Mouse (Mus musculus) heart, adult 11 months (tissue): ENCODE measurements around the gene Ercc5.

Source experiments
- DNase-seq: peaks from one replicate; pipeline ENCODE4 v3.0.0; 2022

Ercc5 gene

DNA sequence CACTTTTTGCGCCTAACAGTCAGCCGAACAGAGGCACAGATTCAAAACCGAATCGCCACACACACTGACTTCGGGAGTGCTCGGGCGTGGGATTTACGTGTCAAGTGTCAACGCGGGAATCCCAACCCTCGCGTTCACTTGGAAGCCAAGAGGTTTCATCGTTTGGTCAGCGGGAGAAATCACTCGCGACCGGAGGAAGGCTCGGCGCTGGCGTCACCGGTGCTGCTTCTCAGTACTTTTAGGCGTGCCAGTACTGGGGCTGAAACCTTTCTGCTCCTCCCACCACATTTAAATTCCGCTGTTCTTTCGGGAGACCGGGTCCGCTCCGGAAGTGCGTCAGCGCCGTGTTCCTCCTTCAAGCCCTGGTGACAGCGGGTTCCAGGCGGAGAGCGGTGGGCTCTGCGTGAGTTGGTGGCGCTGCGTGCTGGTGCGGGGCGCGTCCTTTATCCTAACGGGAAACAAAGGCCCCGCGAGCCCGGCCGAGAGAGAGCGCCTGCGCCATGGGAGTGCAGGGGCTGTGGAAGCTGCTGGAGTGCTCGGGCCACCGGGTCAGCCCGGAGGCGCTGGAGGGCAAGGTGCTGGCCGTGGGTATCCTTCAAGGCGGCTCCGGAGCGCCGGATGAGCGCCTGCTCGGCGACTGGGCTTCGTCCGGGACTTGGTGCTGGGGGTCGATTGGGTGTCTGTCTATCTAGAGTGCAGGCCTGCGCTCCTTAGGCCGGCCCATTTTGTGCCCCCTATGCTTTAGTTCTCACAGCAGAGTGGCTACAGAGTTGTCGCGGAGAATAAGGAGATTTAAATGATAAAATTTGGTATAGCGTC, at the start of gene Ercc5:
TSS of gene Ercc5 (plus strand) at position 182 of the 819 bp plus-strand sequence.
- peak; percentile 99 for DNase-seq

DNA sequence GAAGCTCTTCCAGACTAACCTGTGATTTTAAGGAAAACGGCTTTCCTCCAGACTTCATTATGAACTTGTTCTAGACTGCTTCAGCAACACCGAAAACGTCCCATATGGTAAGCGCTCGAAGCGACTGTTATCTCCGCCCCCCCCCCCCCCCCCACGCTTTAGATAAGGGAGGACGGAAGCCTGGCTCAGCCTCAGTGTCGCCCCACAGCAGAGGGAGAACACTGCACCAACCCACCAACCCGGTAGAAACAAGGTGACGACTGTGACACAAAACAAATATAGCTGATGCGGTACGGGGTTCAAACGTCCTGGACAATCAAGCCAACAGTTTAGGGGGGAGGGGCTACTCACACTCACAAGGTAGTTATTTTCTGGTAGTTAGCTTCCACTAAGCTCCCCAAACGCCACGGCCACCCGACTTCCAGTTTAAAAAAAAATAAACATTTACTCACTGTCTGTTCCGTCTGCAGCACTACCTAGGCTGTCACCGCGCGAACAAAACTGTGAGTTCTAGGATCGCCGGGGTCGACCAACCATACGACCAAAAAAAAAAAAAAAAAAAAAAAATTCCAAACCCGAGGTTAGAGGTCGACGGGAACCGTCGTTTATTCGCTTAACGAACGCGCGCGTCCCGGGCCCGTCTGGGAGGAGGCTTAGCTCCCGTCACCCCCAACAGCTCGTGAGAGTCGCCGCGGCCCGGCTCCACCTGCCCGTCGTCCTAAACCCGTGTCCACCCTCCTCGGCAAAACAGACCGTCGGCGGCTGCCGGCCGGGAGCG, 45.9 kb upstream of the Ercc5 start:
- DNase-seq = peak; percentile 93

DNA sequence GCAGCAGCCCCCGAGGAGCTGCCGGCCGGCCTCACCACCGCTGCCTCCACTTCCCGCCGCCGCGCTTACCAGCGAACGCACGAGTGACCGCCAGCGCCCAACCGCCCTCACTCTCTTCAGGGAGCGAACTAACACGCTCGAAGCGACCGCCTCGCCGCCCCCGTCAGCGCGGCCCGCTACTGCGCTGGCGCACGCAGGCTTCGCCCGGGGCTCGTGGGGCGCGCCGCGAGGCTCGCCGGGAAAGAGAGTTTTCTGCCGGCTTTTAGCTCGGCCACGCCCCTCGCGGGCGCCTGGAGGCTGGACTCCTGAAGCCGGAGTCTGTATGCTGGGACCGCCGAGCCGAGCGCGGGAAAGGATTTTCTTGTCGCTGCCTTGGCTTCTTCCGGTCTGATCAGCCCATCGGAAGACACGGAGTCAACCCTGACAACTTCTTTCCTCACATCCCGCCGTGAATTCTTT, 45.3 kb upstream of the Ercc5 start, which contains the start of gene Tex30:
TSS of gene Tex30 (minus strand) at position 183 of the 459 bp plus-strand sequence.
- DNase-seq = peak; percentile 99

DNA sequence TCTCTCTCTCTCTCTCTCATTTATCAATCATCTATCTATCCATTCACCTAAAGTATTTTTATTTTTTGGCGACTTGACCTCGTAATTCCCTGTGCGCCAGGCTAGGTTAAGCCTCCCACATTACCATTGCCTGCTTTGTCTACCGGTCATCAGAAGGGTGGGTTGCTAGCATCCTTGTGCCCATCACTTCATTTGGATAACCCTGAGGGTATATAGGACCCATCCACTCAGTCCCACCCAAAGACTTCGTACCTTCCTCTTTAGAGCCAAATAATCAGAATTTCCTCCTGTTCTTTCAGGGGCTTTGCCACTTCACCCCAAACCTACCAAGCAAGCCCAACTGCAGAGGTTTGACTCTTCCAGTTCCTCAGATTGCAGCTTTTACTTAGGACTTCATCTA, 44.6 kb upstream of the Ercc5 start:
- DNase-seq = peak; percentile 88

DNA sequence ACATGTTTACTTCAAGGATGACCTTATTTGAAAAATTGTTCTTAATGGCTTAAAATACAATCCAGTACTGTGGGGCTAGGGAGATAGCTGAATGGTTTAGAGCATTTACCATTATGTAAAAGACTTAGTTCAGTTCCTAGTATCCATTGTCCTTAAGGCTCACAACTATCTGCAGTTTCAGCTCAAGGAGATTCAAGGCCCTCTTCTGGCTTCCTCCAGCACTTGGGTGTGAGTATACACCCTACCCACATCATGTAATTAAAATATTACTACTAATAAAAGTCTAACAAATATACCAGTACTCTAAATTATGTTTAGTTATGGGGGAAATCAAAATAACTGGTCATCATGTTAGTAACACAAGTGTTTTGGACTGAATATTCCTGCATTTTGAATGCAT, 30.0 kb upstream of the Ercc5 start:
- DNase-seq = no peak

DNA sequence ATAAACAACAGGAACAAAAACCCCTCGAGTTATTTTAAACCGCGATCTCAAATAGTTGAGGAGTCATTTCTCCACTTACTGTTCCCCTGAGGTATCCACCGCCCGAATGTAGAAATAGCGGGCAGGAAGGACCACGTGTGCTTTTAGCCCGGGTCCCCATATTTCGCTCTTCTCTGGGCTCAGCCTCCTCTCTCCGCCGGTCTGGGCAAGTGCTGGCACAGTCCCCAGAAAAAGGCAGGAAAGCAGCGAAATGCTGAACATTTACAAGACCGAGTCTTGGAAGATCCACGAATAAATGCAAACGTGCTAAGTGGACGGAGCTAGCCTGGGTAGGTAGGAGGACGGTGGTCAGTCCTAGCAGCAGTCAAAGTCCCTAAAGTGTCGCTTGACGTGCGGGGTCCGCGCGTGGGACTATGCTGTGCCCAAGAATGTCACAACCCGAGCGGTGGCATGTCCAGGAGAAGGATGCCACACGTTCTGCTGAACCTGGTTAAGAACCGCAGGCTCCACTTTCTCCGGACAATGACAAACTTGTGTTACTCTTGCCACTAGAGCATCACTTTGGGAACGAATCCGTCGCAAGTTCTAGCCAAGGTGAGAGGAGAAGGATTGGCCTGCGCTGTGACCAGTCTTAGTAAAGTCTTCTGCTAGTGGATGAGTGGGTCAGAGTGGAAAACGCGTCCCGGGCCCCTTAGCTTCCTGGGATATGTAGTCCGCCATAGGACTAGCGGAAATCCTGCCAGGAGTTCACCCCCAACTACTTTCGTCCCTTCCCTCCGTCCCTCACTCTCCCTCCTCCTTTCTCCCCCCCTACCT, 29.1 kb upstream of the Ercc5 start, which contains the start of the genes Kdelc1 and Bivm:
TSS of gene Kdelc1 (minus strand) at position 570 of the 816 bp plus-strand sequence.
TSS of gene Bivm (plus strand) at position 719 of the 816 bp plus-strand sequence.
- peak; percentile 100 for DNase-seq

DNA sequence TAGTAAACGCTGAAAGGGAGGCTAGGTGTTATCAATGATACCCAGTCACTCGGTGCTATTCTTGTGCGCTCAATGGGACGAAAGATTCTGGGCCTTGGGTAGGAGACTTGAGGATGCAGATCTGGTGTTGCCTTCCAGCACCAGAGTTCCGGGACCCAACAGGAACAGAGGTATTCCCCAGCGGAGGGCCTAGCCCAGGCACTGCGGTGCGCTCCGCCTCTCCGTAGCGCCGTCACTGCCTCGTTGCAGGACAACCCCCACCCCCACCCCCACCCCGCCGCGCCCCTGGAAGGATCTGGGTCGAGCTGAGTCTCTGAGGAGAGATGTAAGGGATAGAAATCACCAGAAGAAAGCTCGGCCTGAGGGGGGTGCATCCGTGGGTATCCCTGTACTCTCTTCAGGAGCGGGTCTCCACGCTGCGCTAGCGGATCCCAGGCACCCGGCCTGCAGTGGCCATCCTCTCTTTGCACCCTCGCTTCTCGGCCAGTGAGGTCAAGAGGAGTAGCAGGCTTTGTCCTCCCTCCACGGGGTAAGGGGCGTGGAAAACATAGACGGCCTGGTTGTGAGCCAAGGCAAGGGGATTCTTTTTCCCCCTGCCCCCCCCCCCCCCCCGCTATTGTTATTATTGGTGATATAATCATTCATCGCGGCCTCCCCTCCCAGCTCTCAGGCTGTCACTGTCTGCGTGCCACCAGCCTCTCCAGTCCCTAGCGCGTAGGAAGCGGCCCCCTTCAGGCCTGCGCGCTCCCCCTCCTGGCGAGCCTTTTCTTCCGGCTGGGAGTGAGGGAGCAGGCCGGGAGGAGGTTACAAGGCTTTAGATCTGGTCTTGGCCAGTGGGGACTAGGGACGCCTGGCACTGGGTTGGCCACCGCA, 28.1 kb upstream of the Ercc5 start:
- peak; percentile 99 for DNase-seq

DNA sequence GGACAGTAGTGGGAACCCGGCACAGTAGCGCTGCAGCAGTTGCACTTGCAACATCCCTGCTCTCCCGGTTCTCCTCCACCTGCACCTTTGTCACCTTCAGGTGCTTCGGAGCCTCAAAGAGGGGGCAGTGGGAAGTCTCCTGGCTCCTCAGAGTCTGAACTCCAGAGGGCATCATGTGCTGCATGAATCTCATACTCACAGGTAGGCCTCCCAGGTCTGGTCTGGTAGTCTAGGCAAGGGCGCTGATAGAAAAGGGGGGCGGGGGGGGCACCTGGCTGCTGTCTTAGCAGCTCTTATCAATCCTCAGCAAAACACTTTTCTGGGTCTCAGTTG, 27.5 kb upstream of the Ercc5 start:
- no peak for DNase-seq

DNA sequence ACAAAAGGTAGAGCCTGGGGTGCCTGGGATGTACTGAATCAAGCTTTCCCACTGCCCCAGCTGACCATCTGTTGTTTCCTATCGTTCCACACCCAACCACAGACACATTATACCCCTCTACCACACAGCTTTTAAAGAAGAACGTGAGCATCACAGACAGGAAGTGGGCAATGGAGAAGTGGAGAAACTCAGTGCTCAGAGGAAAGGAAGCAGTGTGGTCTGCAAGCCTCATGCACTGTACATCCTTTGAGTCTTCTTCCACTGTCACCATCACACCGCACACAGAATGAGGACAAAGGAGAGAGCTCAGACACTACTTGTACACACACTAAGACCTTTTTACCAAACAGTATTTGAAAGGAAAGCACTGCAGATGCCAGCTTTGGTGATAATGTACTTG, 25.3 kb upstream of the Ercc5 start:
- no peak for DNase-seq

DNA sequence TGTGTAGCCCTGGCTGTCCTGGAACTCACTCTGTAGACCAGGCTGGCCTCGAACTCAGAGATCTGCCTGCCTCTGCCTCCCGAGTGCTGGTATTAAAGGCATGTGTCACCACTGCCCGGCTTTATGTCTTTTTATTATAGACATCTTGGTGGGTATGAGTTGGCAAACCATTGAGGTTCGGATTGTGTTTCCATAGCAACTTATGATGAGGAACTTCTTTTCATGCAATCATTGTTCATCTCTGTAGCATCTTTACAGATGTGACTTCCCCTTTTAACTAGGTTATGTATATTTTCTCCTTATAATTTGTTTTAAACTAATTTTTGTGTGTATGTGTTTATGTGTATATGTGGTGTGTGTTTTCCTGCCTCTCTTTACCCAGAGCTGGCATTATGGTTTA, 22.0 kb upstream of the Ercc5 start:
- DNase-seq = no peak

DNA sequence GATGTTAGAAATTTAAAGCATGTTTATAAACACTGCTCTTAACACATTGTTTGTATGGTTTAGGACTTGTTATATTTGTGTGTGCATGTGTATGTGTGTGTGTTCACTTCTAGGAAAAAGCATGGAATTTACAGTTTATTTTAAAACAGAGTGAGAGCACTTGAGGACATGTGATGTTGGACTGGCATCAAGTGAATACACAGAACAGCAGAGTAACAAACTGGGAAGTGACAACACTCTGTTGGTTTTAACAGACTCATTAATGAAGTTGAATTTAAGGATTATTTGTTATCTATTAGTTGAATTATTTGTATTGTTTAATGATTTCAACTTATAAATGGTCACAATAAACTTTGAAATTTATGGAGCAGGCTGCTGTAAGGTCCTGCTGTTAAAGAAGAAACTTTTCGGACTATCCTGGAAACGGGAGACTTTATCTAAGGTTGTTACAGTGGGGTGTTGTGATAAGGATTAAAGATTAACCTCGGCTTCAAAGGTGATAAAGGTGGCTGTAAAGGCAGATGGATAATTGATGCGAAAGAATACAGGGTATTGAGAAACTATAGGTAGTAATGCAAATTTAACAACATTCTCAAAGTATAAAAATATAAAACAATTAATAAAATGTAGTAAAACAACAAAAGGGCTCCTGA, 17.5 kb upstream of the Ercc5 start:
- DNase-seq = no peak

DNA sequence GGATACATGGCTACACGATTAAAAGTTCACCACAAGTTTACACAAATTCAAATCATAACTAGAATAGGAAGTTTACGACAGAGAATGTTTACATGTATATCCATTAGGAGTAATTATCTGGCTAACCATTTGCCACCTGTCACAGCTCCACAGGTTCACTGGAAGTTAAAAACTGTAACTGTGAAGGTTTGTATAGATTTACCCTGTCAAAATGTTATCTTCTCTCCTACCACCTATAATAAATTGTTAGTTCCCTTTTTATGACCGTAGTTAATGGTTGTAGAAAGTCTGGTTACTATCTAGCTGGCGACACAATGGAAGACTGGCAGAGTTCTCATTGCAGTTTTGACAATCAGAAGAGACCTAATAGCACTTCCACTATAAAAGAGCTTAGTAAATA, 7.3 kb upstream of the Ercc5 start:
- no peak for DNase-seq

DNA sequence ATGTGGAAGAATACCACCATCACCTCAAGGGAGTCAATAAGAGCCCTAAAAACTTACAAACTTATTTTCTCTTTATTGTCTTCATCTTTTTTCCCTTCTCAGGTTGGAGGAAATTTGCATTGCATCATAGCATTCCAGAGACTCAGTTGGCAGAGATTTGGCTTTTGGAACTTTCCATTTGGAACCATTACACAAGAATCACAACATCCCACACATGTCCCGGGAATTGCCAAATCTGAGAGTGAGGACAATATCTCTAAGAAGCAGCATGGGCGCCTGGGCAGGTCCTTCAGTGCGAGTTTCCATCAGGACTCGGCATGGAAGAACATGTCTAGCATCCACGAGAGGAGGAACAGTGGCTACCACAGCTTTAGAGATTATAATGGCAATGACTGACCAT, 4.8 kb upstream of the Ercc5 start:
- DNase-seq = peak; percentile 85

DNA sequence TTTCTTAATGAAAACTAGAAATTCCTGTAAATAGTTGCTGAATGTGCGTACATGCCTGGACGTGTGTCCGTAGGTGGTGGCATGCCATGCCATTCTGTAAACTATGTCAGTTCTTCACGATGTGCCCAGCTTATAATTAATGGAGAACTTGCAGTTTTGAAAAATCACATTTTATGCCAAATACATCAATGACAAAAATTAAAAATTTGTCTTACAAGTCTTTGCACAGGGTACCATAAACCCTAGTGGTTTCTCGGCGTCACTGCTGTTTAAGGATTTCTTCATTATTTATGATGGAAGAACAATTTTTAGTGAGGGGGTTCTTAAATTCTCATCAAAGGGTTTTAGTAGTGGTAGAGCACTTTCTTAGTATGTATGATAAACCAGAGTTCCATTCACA, 1.2 kb downstream of the Ercc5 start:
- DNase-seq = no peak

DNA sequence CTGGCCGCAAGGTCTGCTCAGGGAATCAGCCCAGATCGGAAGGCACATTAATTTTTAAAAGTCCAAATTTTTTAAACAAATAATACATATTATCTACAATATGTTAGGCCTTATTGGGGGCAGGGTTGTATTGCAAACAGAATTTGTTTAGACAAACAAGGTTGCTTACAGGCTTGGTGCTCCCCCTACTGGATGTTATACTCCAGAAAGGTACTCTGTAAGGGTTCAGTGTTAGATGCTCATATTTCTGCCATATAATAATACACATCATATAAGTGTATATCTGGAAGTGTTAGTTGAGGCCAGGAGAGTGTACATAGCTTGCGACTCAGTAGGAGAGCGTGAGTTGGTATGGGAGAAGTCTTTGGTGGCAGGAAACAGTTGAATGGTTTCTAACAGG, 7.7 kb downstream of the Ercc5 start:
- DNase-seq = no peak

DNA sequence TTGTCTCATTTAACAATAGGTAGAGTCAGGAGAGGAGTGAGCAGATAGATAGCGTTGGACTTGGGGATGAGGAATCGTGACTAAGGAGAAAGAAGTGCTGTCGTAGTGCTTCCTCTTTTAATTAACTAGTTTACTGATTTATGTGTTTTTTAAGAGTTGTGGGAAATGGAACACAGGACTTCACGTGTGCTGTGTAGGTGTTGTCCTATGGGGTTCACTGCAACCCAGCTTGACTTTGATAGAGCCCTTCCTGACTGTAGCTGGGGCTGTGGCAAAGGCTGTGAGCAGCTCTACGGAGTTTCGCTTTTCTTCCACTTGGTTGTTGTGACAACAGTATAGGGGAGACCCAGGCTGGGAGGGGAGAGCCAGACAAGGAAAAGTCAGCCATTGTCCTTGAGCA, 10.8 kb downstream of the Ercc5 start:
- peak; percentile 48 for DNase-seq

DNA sequence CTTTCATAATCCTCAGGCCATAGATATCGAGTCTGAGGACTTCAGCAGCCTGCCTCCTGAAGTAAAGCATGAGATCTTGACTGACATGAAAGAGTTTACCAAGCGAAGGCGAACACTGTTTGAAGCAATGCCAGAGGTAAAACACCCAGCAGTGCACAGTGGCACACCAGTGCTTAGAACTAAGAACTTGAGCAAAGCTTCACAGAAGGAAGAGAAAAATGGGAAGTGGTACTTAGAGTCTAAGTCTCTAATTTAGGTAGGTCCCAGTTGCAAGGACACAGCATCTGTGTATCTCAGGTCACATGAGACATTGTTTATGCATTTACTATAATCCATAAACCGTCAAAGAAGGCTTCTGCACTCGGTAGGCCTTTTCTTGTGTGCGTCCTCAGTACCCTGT, 14.3 kb downstream of the Ercc5 start:
- no peak for DNase-seq

DNA sequence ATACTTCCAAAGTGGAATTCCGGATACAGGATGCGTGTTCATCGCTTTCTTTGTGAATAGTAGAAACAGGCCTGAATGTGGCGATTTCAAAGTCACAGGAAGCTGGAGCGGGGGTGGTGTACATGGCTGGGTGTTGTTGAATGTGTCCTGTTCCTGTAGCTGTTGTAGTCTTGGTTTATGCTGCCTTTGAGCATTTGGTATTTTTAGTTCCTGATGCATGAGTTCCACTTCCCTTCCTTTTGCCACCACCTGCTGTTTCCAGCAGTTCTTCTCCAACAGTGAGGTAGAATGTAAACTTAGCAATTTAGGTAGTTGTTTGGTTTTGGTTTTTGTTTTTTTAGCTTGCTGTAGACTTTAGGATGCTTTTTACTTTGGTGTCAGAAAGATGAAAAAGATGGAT, 14.8 kb downstream of the Ercc5 start:
- peak; percentile 44 for DNase-seq

DNA sequence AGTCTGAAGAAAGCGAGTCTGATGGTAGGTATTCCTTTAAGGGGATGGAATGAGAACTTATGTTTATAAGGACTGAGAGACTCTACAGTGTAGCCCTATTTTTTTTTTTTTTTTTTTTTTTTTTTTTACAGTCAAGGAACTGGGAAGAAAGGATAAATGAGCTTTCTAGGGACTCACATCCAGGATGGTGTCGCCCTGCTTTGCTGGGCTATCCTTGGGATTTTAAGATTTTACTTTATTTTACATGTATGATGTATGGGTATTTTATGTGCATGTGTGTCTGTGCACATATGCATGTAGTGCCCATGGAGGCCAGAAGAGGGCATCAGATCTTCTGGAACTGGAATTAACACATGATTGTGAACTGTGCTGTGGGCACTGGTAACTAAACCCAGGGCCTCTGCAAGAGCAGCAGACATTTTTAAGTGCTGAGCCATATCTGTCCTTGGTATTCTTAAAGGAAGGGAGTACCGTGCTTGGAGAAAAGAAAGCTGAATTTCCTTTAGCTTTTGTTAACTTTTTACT, 20.4 kb downstream of the Ercc5 start:
- no peak for DNase-seq

DNA sequence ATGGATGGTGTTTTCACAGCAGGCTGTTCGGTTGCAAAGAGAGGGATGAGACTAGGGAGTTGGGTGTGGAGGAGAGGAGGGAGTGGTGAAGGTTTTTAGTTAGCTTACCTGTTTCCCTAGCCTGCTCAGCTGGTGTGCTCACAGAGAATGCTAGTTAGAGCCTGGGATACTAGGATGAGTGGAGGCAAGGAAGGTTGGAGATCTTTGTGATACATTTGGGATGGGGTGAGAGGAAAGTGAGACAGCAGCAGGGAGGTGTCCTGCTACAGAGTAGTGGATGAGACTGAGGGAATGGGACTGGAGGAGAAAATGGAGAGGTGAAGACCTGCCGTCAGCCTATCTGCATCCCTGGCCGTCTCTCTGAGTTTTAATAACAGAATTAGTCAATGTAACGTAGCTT, 25.1 kb downstream of the Ercc5 start:
- peak; percentile 70 for DNase-seq

DNA sequence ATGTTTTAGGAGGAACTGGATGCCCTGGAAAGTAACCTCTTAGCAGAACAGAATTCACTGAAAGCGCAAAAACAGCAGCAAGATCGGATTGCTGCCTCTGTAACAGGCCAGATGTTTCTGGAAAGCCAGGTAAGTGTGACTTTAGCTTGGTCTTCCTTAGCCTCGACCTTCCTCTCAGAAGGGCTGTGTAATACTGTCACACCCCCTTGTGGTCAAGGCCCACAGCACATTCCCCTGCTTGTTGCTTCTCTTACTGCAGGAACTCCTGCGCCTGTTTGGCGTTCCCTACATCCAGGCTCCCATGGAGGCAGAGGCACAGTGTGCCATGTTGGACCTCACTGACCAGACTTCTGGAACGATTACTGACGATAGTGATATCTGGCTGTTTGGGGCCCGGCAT, 26.4 kb downstream of the Ercc5 start:
- peak; percentile 37 for DNase-seq
